Comparison of ENCODE assay signal across 9 mouse cellular contexts in the genomic region with DNA sequence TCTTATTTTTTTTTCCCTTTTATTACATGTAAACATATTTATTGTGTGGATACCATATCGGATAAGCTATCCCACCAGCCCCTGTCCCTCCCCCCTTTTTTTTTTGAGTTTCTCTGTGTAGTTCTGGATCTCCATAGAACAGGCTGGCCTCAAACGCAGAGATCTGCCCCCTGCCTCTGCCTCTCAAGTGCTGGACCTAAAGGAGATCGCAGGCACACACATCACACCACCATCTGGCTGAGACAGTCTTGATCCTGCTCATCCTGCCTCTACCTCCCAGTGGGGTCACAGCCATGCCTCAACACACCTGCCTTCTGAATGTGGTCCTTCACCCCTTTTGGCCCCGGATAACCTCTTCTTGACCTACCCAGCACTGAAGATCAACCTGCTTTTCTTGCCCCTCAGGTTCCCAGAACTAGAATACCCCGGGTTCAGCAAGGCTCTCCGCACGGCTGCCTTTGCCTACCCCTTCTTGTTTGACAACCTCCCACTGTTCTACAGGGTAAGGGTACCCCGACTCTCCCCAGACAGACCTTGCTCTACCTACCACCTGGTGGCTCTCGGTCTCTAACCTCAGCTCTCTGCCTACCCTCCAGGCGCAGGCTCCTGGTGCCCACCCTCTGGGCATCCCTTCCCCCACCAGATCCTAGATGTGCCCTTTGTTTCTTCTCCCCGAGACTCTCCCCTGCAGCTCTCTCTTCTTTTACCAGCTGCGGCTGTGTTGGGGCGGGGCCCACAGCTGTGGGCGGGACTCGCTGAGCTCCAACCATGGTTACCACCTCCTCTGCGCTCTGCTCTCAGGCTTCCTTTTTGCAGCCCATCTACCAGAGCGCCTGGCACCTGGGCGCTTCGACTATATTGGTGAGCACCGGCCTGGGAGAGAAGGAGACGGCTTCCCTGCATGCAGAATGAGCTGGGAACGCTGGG. TPM values are rescaled to one million over a fixed set of nuclear protein-coding genes. Genes with fewer than 3 reads are reported as not detected.
A peak's percentile ranks its signal among the peaks of the same experiment; 100 is the strongest.
DNase-seq lines count a peak whose midpoint lies in the region; ATAC-seq and TF ChIP-seq lines count a peak whose summit lies in the region.
"Not testable (repeated sequence)": the region's sequence is repeated elsewhere in the genome, so short reads cannot be mapped to it uniquely, and the experiment has no call there.
"Had no signal": no experiment of that assay in that cellular context is flagged by ENCODE, and none has a peak within 500 bp of the region (broad histone marks: within the 10 kb centered on the region; RNA-seq: fewer than 3 reads in every experiment).

No protein-coding gene starts in this region.

- not testable (repeated sequence) for H3K9me3 ChIP-seq in forebrain, embryonic 10.5 days; kidney, embryonic 16.5 days (ENCODE audit: low read length); liver, embryonic 14.5 days (ENCODE audit: control insufficient read depth, low read length); midbrain, embryonic 14.5 days (ENCODE audit: control insufficient read depth, low read length)

- 0 out of 2 replicates have a peak overlapping the region, but pooled peaks have one; percentile 48 for H3K9ac ChIP-seq in kidney, embryonic 16.5 days (replicated peaks; ENCODE audit: low read length)
- H3K9ac ChIP-seq in liver, embryonic 14.5 days (replicated peaks); midbrain, embryonic 14.5 days (replicated peaks; ENCODE audit: low read length): not testable (repeated sequence)

- ATAC-seq in hematopoietic stem cell, adult 5-6 weeks (replicated peaks in 1 of 2; ENCODE audit: insufficient read depth in 1 of 2, low FRiP score in 2 of 2, low TSS enrichment in 1 of 2, low read depth in 1 of 2, poor library complexity in 2 of 2, severe bottlenecking in 2 of 2), result peak; percentile 88 to 94
- ATAC-seq in kidney, embryonic 16.5 days (ENCODE audit: low FRiP score, low TSS enrichment), result peak; percentile 89
- ATAC-seq in liver, embryonic 14.5 days (ENCODE audit: insufficient read depth), result peak; percentile 66
- peak; percentile 82 for ATAC-seq in midbrain, embryonic 14.5 days (ENCODE audit: low FRiP score, low TSS enrichment)

- TF ChIP-seq CTCF in liver, embryonic 14.5 days (IDR thresholded peaks at IDR 0.05; ENCODE audit: low read depth), result not testable (repeated sequence)

- H3K36me3 ChIP-seq in forebrain, embryonic 10.5 days (replicated peaks); kidney, embryonic 16.5 days (ENCODE audit: insufficient read depth, low read length); liver, embryonic 14.5 days (replicated peaks; ENCODE audit: control insufficient read depth, insufficient read depth, low read depth); midbrain, embryonic 14.5 days (ENCODE audit: control insufficient read depth, insufficient read depth, low read length): not testable (repeated sequence)

- peak overlapping the region; percentile 51 for H3K4me2 ChIP-seq in kidney, embryonic 16.5 days (replicated peaks; ENCODE audit: low read depth, low read length)
- H3K4me2 ChIP-seq in liver, embryonic 14.5 days (ENCODE audit: low read depth), result peak overlapping the region; percentile 29; the same call in 1 of the 2 replicates
- peak overlapping the region; percentile 45 for H3K4me2 ChIP-seq in midbrain, embryonic 14.5 days (ENCODE audit: low read length)

- H3K27me3 ChIP-seq in forebrain, embryonic 10.5 days (ENCODE audit: poor library complexity, severe bottlenecking); kidney, embryonic 16.5 days (ENCODE audit: insufficient read depth, low read length); liver, embryonic 14.5 days (ENCODE audit: control insufficient read depth, insufficient read depth, low read length); midbrain, embryonic 14.5 days (ENCODE audit: control insufficient read depth, insufficient read depth, low read length): not testable (repeated sequence)

- H3K27ac ChIP-seq in forebrain, embryonic 10.5 days, result peak overlapping the region; percentile 81
- H3K27ac ChIP-seq in kidney, embryonic 16.5 days (ENCODE audit: low read length), result peak overlapping the region; percentile 68; the same call in 1 of the 2 replicates
- not testable (repeated sequence) for H3K27ac ChIP-seq in liver, embryonic 14.5 days
- peak overlapping the region; percentile 77 for H3K27ac ChIP-seq in midbrain, embryonic 14.5 days (replicated peaks; ENCODE audit: low read depth, low read length)

- not testable (repeated sequence) for TF ChIP-seq EP300 in liver, embryonic 14.5 days (IDR thresholded peaks at IDR 0.05; ENCODE audit: low read depth)

- H3K4me3 ChIP-seq in forebrain, embryonic 10.5 days, result peak overlapping the region; percentile 45
- H3K4me3 ChIP-seq in kidney, embryonic 16.5 days (ENCODE audit: low read length), result peak overlapping the region; percentile 21
- H3K4me3 ChIP-seq in liver, embryonic 14.5 days (ENCODE audit: insufficient read depth in 1 of 2, low read depth in 2 of 2, low read length in 2 of 2), result not testable (repeated sequence)
- peak overlapping the region; percentile 22 for H3K4me3 ChIP-seq in midbrain, embryonic 14.5 days (replicated peaks; ENCODE audit: low read depth, low read length)

- H3K4me1 ChIP-seq in forebrain, embryonic 10.5 days, result peaks cover 25% of the 10 kb centered on the region
- H3K4me1 ChIP-seq in kidney, embryonic 16.5 days (ENCODE audit: insufficient read depth, low read length); liver, embryonic 14.5 days (replicated peaks; ENCODE audit: control insufficient read depth in 2 of 2, insufficient read depth in 2 of 2, low read length in 1 of 2); midbrain, embryonic 14.5 days (ENCODE audit: control insufficient read depth, insufficient read depth, low read length): not testable (repeated sequence)

- 5% methylated on average over 22 of the region's 22 CpGs for WGBS in forebrain, embryonic 10.5 days
- WGBS in kidney, embryonic 16.5 days, result 10% methylated on average over 18 of the region's 22 CpGs
- 18% methylated on average over 17 of the region's 22 CpGs for WGBS in liver, embryonic 14.5 days (ENCODE audit: insufficient replicate concordance)
- 7% methylated on average over 17 of the region's 22 CpGs for WGBS in midbrain, embryonic 14.5 days

- peak; percentile 72 for DNase-seq in CD4-positive helper T cell, adult 2 months (ENCODE audit: low read depth, low spot score)
- DNase-seq in adrenal gland, postnatal 14 days, result peak; percentile 49
- peak; percentile 51 for DNase-seq in forebrain, embryonic 10.5 days (ENCODE audit: extremely low spot score, low spot score)
- not testable (repeated sequence) for DNase-seq in liver, embryonic 14.5 days (ENCODE audit: low read depth in 3 of 3, low spot score in 3 of 3)
- DNase-seq in midbrain, embryonic 14.5 days, result peak; percentile 79
- DNase-seq in spleen, adult 18-20 months, result peak; percentile 23 to 32

RNA-seq across cellular contexts. Expression of gene Bglap, which starts 2.6 kb away (rescaled TPM):
- total RNA-seq in adrenal gland, postnatal 14 days (2021), result 2.1 and 3.3 TPM in 2 replicates
- polyA plus RNA-seq in forebrain, embryonic 10.5 days (2016; fragmentation: Nextera tagmentation; extraction: Ambion mirVana), result 0.84 TPM in 1 of 2 replicates, not detected in the other
- total RNA-seq in hematopoietic stem cell, adult 5-6 weeks (2017), result not detected in 2 replicates
- polyA plus RNA-seq in kidney, embryonic 16.5 days (2015; fragmentation: Nextera tagmentation; extraction: Ambion mirVana), result 0.56 TPM in 1 of 2 replicates, not detected in the other
- not detected in 2 replicates for polyA plus RNA-seq in liver, embryonic 14.5 days (2012; rRNA removed)
- not detected in 2 replicates for polyA plus RNA-seq in liver, embryonic 14.5 days (2014; fragmentation: Nextera tagmentation; extraction: Ambion mirVana)
- polyA plus RNA-seq in midbrain, embryonic 14.5 days (2014; fragmentation: Nextera tagmentation; extraction: Ambion mirVana), result 0.66 TPM in 1 of 2 replicates, not detected in the other

RNA-seq across cellular contexts. Expression of gene Bglap2, which starts 3.2 kb away (rescaled TPM):
- not detected in 2 replicates for total RNA-seq in adrenal gland, postnatal 14 days (2021)
- not detected in 2 replicates for polyA plus RNA-seq in forebrain, embryonic 10.5 days (2016; fragmentation: Nextera tagmentation; extraction: Ambion mirVana)
- total RNA-seq in hematopoietic stem cell, adult 5-6 weeks (2017), result not detected in 2 replicates
- polyA plus RNA-seq in kidney, embryonic 16.5 days (2015; fragmentation: Nextera tagmentation; extraction: Ambion mirVana), result not detected in 2 replicates
- not detected in 2 replicates for polyA plus RNA-seq in liver, embryonic 14.5 days (2012; rRNA removed)
- polyA plus RNA-seq in liver, embryonic 14.5 days (2014; fragmentation: Nextera tagmentation; extraction: Ambion mirVana), result not detected in 2 replicates
- not detected in 2 replicates for polyA plus RNA-seq in midbrain, embryonic 14.5 days (2014; fragmentation: Nextera tagmentation; extraction: Ambion mirVana)
- total RNA-seq: left cerebral cortex, postnatal 10 days had no signal

RNA-seq across cellular contexts. Expression of gene Bglap3, which starts 9.1 kb away (rescaled TPM):
- total RNA-seq in adrenal gland, postnatal 14 days (2021), result 0.67 and 0.94 TPM in 2 replicates
- polyA plus RNA-seq in forebrain, embryonic 10.5 days (2016; fragmentation: Nextera tagmentation; extraction: Ambion mirVana), result 0.10 and 0.24 TPM in 2 replicates
- total RNA-seq in hematopoietic stem cell, adult 5-6 weeks (2017), result not detected in 2 replicates
- 0.22 and 0.71 TPM in 2 replicates for polyA plus RNA-seq in kidney, embryonic 16.5 days (2015; fragmentation: Nextera tagmentation; extraction: Ambion mirVana)
- 0.27 and 0.38 TPM in 2 replicates for polyA plus RNA-seq in liver, embryonic 14.5 days (2012; rRNA removed)
- 0.29 and 0.38 TPM in 2 replicates for polyA plus RNA-seq in liver, embryonic 14.5 days (2014; fragmentation: Nextera tagmentation; extraction: Ambion mirVana)
- not detected in 2 replicates for polyA plus RNA-seq in midbrain, embryonic 14.5 days (2014; fragmentation: Nextera tagmentation; extraction: Ambion mirVana)

RNA-seq across cellular contexts. Expression of gene Paqr6, which starts 17.3 kb away (rescaled TPM):
- 3.0 TPM in 2 replicates for total RNA-seq in adrenal gland, postnatal 14 days (2021)
- 1.1 and 1.2 TPM in 2 replicates for polyA plus RNA-seq in forebrain, embryonic 10.5 days (2016; fragmentation: Nextera tagmentation; extraction: Ambion mirVana)
- total RNA-seq in hematopoietic stem cell, adult 5-6 weeks (2017), result not detected in 2 replicates
- 19.1 and 22.1 TPM in 2 replicates for polyA plus RNA-seq in kidney, embryonic 16.5 days (2015; fragmentation: Nextera tagmentation; extraction: Ambion mirVana)
- 7.8 and 8.7 TPM in 2 replicates for polyA plus RNA-seq in liver, embryonic 14.5 days (2012; rRNA removed)
- polyA plus RNA-seq in liver, embryonic 14.5 days (2014; fragmentation: Nextera tagmentation; extraction: Ambion mirVana), result 4.1 and 6.6 TPM in 2 replicates
- 0.63 and 1.6 TPM in 2 replicates for polyA plus RNA-seq in midbrain, embryonic 14.5 days (2014; fragmentation: Nextera tagmentation; extraction: Ambion mirVana)

RNA-seq across cellular contexts. Expression of gene Pmf1, which starts 28.5 kb away (rescaled TPM):
- total RNA-seq in adrenal gland, postnatal 14 days (2021), result 57.0 and 58.2 TPM in 2 replicates
- 177 and 181 TPM in 2 replicates for polyA plus RNA-seq in forebrain, embryonic 10.5 days (2016; fragmentation: Nextera tagmentation; extraction: Ambion mirVana)
- 60.8 and 97.2 TPM in 2 replicates for total RNA-seq in hematopoietic stem cell, adult 5-6 weeks (2017)
- polyA plus RNA-seq in kidney, embryonic 16.5 days (2015; fragmentation: Nextera tagmentation; extraction: Ambion mirVana), result 144 and 152 TPM in 2 replicates
- polyA plus RNA-seq in liver, embryonic 14.5 days (2012; rRNA removed), result 59.1 and 60.6 TPM in 2 replicates
- polyA plus RNA-seq in liver, embryonic 14.5 days (2014; fragmentation: Nextera tagmentation; extraction: Ambion mirVana), result 73.8 and 81.2 TPM in 2 replicates
- polyA plus RNA-seq in midbrain, embryonic 14.5 days (2014; fragmentation: Nextera tagmentation; extraction: Ambion mirVana), result 24.9 and 28.3 TPM in 2 replicates
